Mouse (Mus musculus) lung, postnatal 25 days (tissue): Measurements from ENCODE around the gene Lgals7.
"Not testable (repeated sequence)": the region's sequence is repeated elsewhere in the genome, so short reads cannot be mapped to it uniquely, and the experiment has no call there.

Experiments
- DNase-seq: peaks from one replicate; pipeline ENCODE4 v3.0.0; 2022; ENCODE audit warnings: low spot score

Lgals7 gene

DNA sequence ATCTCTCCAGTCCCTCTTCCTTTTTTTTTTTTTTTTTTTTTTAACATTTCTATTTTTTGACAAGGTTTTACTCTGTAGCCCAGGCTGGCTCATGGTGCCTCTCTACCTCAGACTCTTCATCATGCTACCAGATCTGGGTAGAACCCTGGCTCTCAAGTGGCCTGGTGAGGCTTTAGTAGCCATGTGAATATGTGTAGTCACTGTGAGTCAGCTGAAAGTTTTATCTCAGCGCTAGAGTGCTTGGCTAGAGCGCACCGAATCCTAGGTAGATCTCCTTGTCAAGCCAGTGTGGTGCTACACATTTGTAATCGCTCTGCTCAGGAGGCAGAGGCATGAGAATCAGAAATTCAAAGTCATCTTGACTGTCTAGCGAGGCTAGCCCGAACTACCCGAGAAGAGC lies 13.5 kb downstream of the Lgals7 start:
- DNase-seq = no peak

DNA sequence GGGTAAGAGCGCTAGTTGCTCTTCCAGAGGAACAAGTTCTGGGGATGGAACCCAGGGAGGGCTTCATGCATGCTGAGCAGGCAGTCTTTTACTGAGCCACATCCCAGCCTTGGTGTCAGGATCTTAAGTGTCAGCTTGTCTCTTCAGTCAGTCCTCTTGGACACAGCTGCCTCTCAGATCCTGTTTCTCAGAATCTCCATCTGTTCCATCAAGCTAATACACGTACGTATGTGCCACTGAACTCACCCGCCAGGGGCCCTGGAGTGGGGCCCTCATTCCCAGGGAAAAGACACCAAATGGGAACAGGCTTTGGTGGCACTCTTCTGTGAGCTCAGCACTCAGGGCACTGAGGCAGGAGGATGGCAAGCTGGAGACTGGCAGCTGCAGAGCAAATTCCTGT lies 14.2 kb downstream of the Lgals7 start:
- DNase-seq = no peak

DNA sequence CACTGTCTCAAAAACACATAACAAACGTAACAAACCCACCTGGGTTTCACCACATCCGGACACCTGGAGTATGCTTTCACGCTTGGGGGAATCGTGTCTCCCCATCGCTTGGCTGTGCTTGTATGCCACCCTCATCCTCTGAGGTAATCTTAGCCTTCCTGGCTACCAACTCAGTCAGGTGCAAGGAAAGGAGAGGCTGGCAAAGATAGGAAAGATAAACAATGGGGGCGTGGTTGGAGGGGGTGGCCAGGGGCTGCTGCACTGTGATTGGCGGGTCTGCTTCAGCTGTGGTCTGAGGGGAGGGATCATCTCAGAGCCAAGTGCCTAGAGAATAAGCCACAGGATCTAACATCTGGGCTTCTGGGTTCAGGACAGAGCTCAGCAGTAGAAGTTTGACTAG lies 16.0 kb downstream of the Lgals7 start:
- DNase-seq = no peak

DNA sequence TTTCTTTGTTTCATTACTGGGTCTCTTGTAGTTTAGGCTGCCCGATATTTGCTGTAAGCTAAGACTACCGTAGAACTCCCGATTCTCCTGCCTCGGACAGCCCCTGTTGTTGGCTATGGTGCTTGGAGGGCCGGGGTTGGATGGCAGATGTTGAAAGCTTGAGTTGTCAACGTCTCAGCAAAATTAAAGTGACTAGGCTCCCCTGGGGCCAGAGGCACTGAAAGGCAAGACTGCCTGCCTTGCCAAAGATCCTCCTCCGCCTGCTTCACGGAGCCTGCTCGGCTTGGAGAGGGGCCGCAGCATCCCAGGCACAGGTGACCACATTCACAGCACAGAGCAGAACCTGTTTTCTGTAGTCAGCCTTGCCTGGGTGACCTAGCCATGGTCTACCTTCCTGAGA lies 16.9 kb downstream of the Lgals7 start:
- no peak for DNase-seq

DNA sequence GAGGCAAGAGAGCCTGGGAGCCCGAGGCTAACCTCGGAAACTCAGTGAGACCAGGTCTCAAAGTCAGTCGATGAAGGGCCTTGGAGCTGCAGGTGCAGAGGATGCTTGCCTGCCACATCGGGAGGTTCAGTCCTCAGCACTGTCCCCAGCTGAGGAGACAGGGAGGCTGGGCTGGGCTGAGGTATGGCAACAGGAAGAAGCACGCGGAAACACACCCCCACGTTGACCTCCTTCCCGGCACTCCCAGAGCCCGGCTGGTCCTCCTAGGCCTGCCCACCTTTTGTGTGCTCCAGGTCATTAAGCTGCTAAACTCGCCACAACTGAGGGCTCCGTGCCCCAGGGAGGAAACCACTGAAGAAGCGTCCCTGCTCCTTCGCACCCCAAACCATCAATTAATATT lies 17.5 kb downstream of the Lgals7 start, which contains the start of gene Capn12:
Gene Capn12 (plus strand): TSS at position 224 of the 400 bp plus-strand sequence.
- DNase-seq = no peak

DNA sequence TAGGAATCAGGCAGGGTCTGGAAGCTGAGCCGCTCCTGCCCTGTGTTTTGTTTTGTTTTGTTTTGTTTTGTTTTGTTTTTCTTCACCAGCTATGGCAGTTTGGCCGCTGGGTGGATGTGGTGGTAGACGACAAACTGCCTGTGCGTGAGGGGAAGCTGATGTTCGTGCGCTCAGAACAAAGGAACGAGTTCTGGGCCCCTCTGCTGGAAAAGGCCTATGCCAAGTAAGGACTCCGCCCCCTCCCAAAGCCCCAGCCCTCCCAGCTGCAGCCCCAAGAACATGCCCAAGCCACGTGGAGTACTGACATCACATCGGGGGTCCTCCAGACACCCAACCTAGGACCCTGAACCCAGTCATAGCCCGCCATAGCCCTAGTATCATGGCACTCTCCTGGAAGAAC lies 19.4 kb downstream of the Lgals7 start:
- no peak for DNase-seq

DNA sequence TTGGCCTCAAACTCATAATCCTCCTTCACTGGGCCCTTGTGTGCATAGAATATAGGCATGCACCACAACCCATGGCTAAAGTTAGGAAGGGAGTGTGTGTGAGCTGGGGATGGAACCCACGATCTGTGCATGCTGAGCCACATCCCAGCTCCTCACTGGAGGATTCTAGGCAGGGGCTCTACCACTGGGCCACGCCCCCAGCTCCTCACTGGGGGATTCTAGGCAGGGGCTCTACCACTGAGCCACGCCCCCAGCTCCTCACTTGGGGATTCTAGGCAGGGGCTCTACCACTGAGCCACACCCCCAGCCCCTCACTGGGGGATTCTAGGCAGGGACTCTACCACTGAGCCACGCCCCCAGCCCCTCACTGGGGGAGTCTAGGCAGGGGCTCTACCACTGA lies 20.1 kb downstream of the Lgals7 start:
- DNase-seq = not testable (repeated sequence)

DNA sequence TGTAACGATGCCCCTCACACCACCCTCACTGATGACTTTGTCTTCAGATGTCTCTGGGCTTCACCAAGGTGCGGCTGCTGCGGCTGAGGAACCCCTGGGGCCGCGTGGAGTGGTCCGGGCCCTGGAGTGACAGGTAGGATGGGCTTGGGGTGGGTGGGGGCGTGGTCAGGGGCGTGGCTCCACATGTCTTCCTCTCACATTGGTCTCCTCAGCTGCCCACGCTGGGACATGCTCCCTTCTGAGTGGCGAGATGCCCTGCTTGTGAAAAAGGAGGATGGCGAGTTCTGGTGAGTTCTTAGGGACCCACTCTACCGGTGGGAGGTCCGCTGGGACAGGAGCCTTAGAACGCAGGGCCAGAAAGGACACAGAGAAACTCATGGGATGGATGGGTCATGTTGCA lies 22.8 kb downstream of the Lgals7 start:
- DNase-seq = no peak

DNA sequence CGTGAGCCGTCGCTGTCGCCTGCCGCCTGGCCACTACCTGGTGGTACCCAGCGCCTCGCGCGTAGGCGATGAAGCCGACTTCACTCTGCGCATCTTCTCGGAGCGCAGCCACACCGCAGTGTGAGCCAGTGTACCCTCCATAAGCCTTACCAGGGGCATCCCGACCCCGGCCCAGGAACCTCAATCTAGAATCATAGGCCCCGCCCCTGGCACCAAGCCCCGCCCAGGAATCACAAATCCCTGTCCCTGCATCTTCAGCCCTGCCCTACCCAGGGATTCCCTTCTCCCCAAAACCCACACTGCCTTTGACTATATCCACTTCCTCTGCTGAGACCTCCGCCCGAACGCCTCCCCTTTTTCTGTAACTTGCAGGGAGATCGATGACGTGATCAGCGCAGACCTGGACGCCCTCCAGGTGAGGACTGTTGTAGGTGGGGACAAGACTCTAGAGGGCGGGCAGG lies 25.1 kb downstream of the Lgals7 start:
- DNase-seq = no peak

DNA sequence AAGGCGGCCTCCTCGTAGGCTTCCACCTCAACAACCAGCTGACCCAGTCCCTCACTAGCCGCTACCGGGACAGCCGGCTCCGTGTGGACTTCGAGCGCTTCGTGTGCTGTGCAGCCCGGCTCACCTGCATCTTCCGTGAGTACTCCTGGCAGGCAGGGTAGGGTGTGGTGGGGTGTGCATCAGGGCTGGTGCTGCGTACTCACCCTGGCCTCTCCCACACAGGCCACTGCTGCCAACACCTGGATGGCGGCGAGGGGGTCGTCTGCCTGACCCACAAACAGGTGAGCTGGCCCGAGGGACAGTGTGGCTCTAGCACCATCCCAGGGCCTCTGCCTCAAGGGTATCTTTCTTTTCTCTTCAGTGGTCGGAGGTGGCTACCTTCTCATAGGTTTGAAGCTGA lies 28.9 kb downstream of the Lgals7 start:
- no peak for DNase-seq

DNA sequence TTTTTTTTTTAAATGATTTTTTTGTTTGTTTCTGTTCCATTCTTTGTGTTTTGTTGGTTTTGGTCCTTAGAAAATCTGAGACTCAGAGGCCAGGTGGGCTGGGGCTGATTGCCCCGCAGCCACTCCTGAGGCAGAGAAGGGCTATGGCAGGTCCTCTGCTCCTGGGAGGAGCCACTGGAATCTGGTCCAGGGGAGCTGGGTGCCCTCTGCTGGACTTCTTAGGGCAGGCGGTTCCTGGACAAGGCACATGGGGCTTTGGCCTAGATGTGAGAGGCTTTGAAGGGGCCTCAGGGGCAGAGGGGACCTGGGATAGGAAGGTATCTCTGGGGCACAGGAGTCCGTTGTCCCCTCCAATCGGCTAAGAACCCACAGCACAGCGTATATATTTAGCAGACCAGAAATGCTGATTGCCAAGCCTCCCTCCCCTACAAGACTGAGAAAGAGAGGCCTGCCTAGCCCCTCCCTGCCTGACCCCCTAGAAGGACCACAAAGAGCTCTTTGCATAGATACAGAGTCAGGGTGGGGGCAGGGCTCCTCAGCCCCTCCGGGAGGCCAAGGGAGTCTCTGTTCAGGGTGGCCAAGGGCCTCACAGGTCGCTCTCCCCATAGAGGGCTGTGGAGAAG lies 30.1 kb downstream of the Lgals7 start:
- peak; percentile 35 for DNase-seq

DNA sequence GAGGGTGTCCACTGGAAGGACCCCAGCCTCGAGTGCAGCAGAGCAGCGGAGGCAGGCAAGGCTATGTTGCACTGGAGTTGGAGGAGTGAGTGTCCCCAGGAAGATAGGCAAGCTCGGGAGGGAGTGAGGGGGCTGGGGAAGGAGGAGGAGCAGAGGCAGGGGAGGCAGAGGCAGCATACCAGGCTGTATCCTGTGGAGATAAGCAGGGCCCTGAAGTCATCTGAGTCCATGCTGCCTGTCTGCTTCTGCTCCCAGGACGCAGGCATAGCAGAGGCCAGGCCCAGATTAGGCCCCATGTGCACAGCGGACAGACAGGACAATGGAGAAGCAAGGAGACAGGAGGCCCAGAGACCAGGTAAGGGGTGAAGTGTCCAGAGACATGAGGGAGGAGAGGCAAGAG lies 31.3 kb downstream of the Lgals7 start:
- no peak for DNase-seq

DNA sequence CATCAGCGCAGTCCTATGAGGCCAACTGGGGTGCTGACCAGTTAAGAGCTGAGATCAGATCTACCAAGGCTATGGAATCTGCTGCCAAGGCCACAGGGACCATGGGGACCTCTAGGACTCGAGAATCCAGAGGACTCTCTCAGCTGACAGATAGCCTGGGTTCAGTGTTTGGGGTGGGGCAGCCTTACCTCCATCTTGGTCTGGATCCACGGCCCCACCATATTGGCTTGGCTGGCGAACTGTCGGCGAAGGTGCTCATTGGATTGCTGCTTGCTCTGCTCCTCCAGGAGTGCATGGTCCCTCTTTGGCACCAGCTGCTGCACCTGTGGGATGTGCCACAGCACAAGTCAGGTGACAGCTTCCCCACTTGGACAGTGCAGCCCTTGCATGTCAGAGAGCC lies 34.0 kb downstream of the Lgals7 start:
- no peak for DNase-seq

DNA sequence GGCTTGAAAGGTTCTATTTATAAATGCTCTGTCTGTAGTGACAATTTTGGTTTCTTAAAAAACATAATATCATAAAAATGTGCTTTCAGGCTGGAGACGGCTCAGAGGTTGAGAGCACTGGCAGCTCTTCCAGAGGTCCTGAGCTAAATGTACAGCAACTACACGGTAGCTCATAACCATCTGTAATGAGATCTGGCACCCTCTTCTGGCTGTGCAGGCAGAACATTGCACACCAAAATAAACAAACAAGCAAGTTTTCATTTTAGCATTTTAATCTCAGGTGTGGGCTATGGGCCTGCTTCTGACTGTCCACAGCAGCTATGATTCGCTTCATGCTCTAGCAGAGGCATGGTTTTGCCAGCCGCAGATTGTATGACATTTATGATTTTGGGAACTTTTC lies 36.3 kb downstream of the Lgals7 start:
- DNase-seq = no peak

DNA sequence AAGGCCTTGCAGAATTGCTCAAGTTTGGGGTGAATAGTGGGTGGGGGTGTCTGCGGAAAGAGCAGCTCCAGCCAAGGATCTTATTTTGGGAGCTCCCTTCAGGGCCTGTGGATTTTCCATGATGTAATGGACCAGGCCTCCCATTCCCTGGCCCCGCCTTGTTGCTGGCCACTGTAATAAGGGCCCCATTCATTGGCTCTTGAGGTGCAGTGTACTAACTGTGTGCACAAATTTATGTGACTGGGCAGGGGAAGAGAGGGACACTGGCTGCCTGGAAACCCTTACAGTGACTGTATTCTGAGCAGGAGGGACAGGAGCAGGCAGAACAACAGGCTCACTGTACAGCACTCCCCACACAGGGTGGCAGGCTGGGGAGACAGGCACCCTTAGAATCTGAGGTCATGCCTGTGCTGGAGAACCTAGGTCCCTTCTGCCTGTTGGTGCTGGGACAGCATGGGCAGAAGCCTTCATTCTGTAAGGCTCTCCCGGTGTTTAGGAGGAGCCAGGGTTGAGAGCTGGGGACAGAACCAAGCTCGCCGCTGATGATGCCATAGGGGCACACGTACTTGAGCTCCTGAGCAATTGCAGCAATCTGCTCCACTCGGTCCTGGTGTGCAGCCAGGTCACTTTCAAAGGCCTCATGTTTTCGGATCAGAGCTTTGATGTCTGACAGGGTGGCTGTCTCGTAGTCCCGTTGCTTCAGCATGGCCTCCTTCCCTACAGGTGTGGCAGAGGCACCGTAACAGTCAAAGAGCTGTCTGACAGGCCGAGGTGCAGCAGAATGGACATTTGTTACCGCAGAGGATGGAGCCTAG lies 37.9 kb downstream of the Lgals7 start:
- DNase-seq = no peak

DNA sequence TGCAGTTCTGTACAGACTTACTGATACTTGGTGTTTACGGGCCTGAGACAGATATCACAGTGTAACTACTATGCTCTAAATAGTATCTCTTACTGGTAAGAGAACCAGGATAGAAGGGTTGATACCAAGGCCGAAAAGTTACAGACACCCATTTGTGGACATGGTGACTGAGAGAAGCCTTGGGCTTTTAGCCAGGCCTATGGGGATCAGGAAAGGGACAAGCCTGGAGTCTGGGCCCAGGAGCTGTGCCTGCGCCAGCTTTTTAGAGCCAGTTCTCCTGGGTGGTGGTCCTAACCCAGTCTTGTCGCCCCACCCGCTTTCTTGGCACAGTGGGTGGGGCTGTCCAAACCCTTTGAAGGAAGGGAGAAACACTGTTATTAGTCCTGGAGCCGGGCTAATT lies 38.5 kb downstream of the Lgals7 start:
- DNase-seq = no peak

DNA sequence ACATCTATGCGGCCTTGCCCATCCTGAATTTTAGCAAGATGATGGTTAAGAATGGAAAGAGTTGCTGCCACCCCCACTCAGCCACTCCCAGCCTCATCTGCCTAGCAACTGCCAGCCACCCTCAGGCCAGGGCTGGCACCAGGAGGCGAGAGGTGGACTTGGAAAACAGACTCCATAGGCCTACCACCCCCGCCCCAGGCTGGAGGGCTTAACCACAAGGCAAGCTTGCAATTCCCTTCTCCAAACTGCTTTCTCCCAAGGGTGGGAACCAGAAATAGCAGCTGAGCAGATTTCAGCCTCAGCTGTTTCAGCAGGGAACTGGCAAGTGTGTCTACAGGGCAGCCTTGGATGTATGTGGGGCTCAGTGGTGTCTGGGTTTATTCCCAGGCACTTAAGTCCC lies 39.2 kb downstream of the Lgals7 start:
- DNase-seq = no peak

DNA sequence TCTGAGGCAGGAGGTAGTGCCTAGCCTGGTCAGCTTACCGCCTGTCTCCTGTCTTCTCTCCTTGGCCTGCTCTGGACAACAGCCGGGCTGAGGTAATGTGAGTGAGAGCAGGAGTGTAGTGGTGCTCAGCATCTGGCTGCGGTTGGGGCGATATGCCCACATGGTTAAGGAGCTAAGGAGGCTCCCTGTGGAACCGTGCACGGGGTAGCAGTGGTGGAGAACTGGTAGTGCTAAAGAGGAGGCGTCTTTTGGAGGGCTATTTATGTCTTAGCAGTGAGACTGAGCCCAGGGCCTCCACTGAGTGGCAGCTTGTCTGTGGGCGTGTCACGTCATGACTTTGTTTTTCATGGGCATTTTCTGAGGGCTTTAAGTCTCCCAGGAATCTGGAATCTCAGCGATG lies 40.1 kb downstream of the Lgals7 start:
- no peak for DNase-seq

DNA sequence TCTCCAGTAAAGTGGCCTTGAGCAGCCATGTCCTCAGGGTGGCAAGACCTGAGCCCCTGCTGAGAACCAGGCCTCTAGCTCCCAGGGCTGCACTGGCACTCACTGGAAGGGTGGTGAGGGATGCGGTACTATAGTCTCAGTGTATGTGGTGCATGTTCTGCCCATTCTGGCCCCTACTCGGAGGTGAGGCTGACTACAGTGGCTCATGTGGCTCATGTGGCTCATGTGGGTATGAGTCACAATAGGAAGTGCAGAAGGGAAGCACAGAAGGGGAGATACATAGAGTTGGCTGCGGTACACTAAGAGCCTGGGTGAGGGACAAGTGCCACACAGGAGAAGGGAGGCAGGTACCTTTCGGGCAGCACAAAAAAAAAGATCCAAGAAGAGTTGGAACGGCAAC lies 43.5 kb downstream of the Lgals7 start:
- DNase-seq = no peak

DNA sequence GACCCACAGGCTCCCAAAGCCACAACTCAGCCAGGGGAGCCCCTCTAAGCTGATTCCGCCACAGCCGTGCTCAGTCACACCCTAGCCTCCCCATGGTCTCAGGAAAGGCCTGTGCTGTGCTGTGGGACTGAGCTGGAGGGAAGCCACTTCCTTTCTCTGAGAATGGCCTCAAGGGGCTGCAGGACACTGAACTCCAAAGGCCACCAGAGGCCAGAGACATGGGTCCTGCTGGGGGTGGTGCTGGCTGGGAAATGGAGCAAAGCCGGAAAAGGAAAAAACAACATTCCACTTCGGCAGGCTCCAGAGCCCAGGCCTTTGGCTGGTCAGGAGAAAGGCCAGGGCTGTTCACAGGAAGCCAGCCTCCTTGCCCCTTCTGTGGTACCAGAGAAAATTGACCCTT lies 48.0 kb downstream of the Lgals7 start:
- DNase-seq = peak; percentile 84

DNA sequence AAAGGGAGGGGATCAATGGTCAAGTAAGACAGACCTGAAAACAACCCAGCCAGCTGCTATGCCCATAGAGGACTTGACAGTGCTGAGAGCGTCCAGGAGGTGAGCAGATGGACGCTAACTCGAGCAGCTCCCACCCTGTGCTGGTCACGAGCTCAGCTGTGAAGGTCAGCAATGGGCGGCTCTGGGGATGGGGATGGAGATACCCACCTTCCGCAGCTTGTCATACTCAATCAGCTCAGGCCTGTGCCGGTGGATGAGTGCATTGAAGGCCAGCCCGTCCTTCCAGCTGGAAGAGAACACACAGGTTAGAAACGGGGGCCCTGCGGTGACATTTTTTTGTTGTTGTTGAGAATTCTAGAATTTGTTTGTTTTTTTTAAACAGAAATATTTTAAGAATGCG lies 49.5 kb downstream of the Lgals7 start:
- no peak for DNase-seq
